Mouse (Mus musculus): ENCODE data around the gene Rrp15.

GRCm38 (mm10) chr1:186728778-186729177 lies 20.4 kb downstream of the Rrp15 start:
- no peak for TF ChIP-seq EP300 (optimal IDR thresholded peaks at IDR 0.05)
- TF ChIP-seq CTCF (IDR thresholded peaks at IDR 0.05; ENCODE audit: low read depth), result no peak
